Mouse (Mus musculus) ES-E14 (cell line): ENCODE measurements at regions not wholly inside any gene's neighbourhood (a gene's known extent, or its start where the extent isn't known, plus 50 kb on each side); places are given as distances from the start of the nearest gene placed in this dataset.

ENCODE experiments used
- CHD2 ChIP-seq: IDR thresholded peaks from 2 replicates; pipeline ENCODE4 v1.6.1; 2014; ENCODE audit warnings: mild to moderate bottlenecking, low read depth, low read length, inconsistent platforms
- HCFC1 ChIP-seq: IDR thresholded peaks from 2 replicates; pipeline ENCODE4 v1.6.1; 2012; ENCODE audit warnings: low read length, inconsistent platforms, borderline replicate concordance; ENCODE audit not compliant: insufficient read depth
- MAFK ChIP-seq: IDR thresholded peaks from 2 replicates; pipeline ENCODE4 v1.6.1; 2014; ENCODE audit warnings: mild to moderate bottlenecking, low read depth, low read length, inconsistent platforms; ENCODE audit not compliant: insufficient read depth
- ZC3H11A ChIP-seq: IDR thresholded peaks from 2 replicates; pipeline ENCODE4 v1.6.1; 2012; ENCODE audit warnings: low read depth, mild to moderate bottlenecking, inconsistent platforms, low read length, borderline replicate concordance
- ZNF384 ChIP-seq: IDR thresholded peaks from 2 replicates; pipeline ENCODE4 v1.6.1; 2012; ENCODE audit warnings: low read depth, low read length, inconsistent platforms

- no peak for TF ChIP-seq CHD2
- TF ChIP-seq ZC3H11A, result no peak
- no peak for TF ChIP-seq MAFK
- no peak for TF ChIP-seq HCFC1
- TF ChIP-seq ZNF384, result no peak
Measured at GRCm38 (mm10) chr15:97459606-97460359, 212.7 kb upstream of the Amigo2 start.
